Mouse (Mus musculus): ENCODE data around the gene Satb2. TPM values are rescaled to one million over a fixed set of nuclear protein-coding genes. Genes with fewer than 3 reads are reported as not detected.
A peak's percentile ranks its signal among the peaks of the same experiment; 100 is the strongest.

Satb2 gene
- polyA plus RNA-seq, 1 experiment from 2014 or later: 1.2 TPM

- 90% methylated on average over 8 of the region's 8 CpGs for WGBS
- H3K36me3 ChIP-seq: no peaks in the 10 kb centered on the region
- no peak for ATAC-seq (ENCODE audit: low FRiP score)
- H3K27me3 ChIP-seq (replicated peaks): no peaks in the 10 kb centered on the region
- no peak overlapping the region for H3K9ac ChIP-seq (replicated peaks)
- no peaks in the 10 kb centered on the region for H3K9me3 ChIP-seq (replicated peaks)
- H3K27ac ChIP-seq (replicated peaks): no peak overlapping the region
- peaks cover 1% of the 10 kb centered on the region; the same call in 1 of the 2 replicates for H3K4me1 ChIP-seq
- H3K4me2 ChIP-seq: no peak overlapping the region
- H3K4me3 ChIP-seq (replicated peaks): no peak overlapping the region
These were observed 128.0 kb downstream of the Satb2 start for GRCm38 (mm10) chr1:56850446-56850845.

GRCm38 (mm10) chr1:56846358-56846757 lies 132.1 kb downstream of the Satb2 start:
- H3K4me2 ChIP-seq: no peak overlapping the region
- no peaks in the 10 kb centered on the region for H3K27me3 ChIP-seq (replicated peaks)
- no peaks in the 10 kb centered on the region for H3K36me3 ChIP-seq
- 91% methylated on average over 9 of the region's 9 CpGs for WGBS
- no peak for ATAC-seq (ENCODE audit: low FRiP score)
- peaks cover 10% of the 10 kb centered on the region for H3K4me1 ChIP-seq
- no peak overlapping the region for H3K27ac ChIP-seq (replicated peaks)
- no peak overlapping the region for H3K4me3 ChIP-seq (replicated peaks)
- H3K9ac ChIP-seq (replicated peaks): no peak overlapping the region
- H3K9me3 ChIP-seq (replicated peaks): no peaks in the 10 kb centered on the region

- no peak for ATAC-seq (ENCODE audit: low FRiP score)
- no peak overlapping the region for H3K27ac ChIP-seq (replicated peaks)
- H3K4me1 ChIP-seq: peaks cover 10% of the 10 kb centered on the region
- no peaks in the 10 kb centered on the region for H3K9me3 ChIP-seq (replicated peaks)
- H3K9ac ChIP-seq (replicated peaks): no peak overlapping the region
- no peak overlapping the region for H3K4me3 ChIP-seq (replicated peaks)
- 53% methylated on average over 8 of the region's 8 CpGs for WGBS
- no peak overlapping the region for H3K4me2 ChIP-seq
- H3K27me3 ChIP-seq (replicated peaks): no peaks in the 10 kb centered on the region
- H3K36me3 ChIP-seq: no peaks in the 10 kb centered on the region
These were observed 132.8 kb downstream of the Satb2 start for GRCm38 (mm10) chr1:56845523-56846118.

- H3K27ac ChIP-seq (replicated peaks): no peak overlapping the region
- WGBS: 11% methylated on average over 10 of the region's 10 CpGs
- H3K27me3 ChIP-seq (replicated peaks): no peaks in the 10 kb centered on the region
- H3K4me1 ChIP-seq: peaks cover 10% of the 10 kb centered on the region
- H3K9ac ChIP-seq (replicated peaks): no peak overlapping the region
- H3K4me2 ChIP-seq: peak overlapping the region; percentile 15
- H3K36me3 ChIP-seq: no peaks in the 10 kb centered on the region
- H3K4me3 ChIP-seq (replicated peaks): no peak overlapping the region
- no peak for ATAC-seq (ENCODE audit: low FRiP score)
- no peaks in the 10 kb centered on the region for H3K9me3 ChIP-seq (replicated peaks)
These were observed 133.7 kb downstream of the Satb2 start for GRCm38 (mm10) chr1:56844551-56845330.

- H3K9me3 ChIP-seq (replicated peaks): no peaks in the 10 kb centered on the region
- H3K9ac ChIP-seq (replicated peaks): no peak overlapping the region
- H3K4me1 ChIP-seq: peaks cover 3% of the 10 kb centered on the region; the same call in 1 of the 2 replicates
- H3K4me3 ChIP-seq (replicated peaks): no peak overlapping the region
- no peak overlapping the region for H3K27ac ChIP-seq (replicated peaks)
- H3K27me3 ChIP-seq (replicated peaks): no peaks in the 10 kb centered on the region
- WGBS: 65% methylated on average over 1 of the region's 1 CpGs
- no peak for ATAC-seq (ENCODE audit: low FRiP score)
- H3K4me2 ChIP-seq: no peak overlapping the region
- no peaks in the 10 kb centered on the region for H3K36me3 ChIP-seq
These were observed 139.5 kb downstream of the Satb2 start for GRCm38 (mm10) chr1:56838901-56839300.

GRCm38 (mm10) chr1:56833984-56834900 lies 144.2 kb downstream of the Satb2 start:
- Histone ChIP-seq H3K9me3 (replicated peaks) (no peaks in the 10 kb centered on the region), H3K27me3 (replicated peaks) (no peaks in the 10 kb centered on the region), H3K4me2 (no peak overlapping the region), H3K36me3 (no peaks in the 10 kb centered on the region), H3K9ac (replicated peaks) (no peak overlapping the region), H3K27ac (replicated peaks) (no peak overlapping the region), H3K4me3 (replicated peaks) (no peak overlapping the region), H3K4me1 (peaks cover 13% of the 10 kb centered on the region)
- ATAC-seq (ENCODE audit: low FRiP score): no peak
- 72% methylated on average over 6 of the region's 6 CpGs for WGBS

- H3K4me3 ChIP-seq (replicated peaks): no peak overlapping the region
- H3K4me1 ChIP-seq: peaks cover 13% of the 10 kb centered on the region
- H3K9me3 ChIP-seq (replicated peaks): no peaks in the 10 kb centered on the region
- WGBS: 14% methylated on average over 6 of the region's 6 CpGs
- H3K4me2 ChIP-seq: peak overlapping the region; percentile 15
- H3K36me3 ChIP-seq: no peaks in the 10 kb centered on the region
- peak; percentile 73; the same call in 1 of the 2 replicates for ATAC-seq (ENCODE audit: low FRiP score)
- 0 out of 2 replicates have a peak overlapping the region, but pooled peaks have one; percentile 28 for H3K27ac ChIP-seq (replicated peaks)
- no peaks in the 10 kb centered on the region for H3K27me3 ChIP-seq (replicated peaks)
- H3K9ac ChIP-seq (replicated peaks): no peak overlapping the region
These were observed 145.1 kb downstream of the Satb2 start for GRCm38 (mm10) chr1:56833307-56833706.

GRCm38 (mm10) chr1:56832738-56833137 lies 145.7 kb downstream of the Satb2 start:
- ATAC-seq (ENCODE audit: low FRiP score): no peak

GRCm38 (mm10) chr1:56822735-56823134 lies 155.7 kb downstream of the Satb2 start:
- no peak overlapping the region for H3K4me2 ChIP-seq
- H3K9ac ChIP-seq (replicated peaks): no peak overlapping the region
- no peak overlapping the region for H3K4me3 ChIP-seq (replicated peaks)
- no peak for ATAC-seq (ENCODE audit: low FRiP score)
- H3K4me1 ChIP-seq: no peaks in the 10 kb centered on the region
- no peak overlapping the region for H3K27ac ChIP-seq (replicated peaks)
- no peaks in the 10 kb centered on the region for H3K27me3 ChIP-seq (replicated peaks)
- H3K36me3 ChIP-seq: no peaks in the 10 kb centered on the region
- 90% methylated on average over 5 of the region's 5 CpGs for WGBS
- no peaks in the 10 kb centered on the region for H3K9me3 ChIP-seq (replicated peaks)

More at GRCm38 (mm10) chr1:56832738-56833137, 145.7 kb downstream of the Satb2 start:
- no peaks in the 10 kb centered on the region for H3K36me3 ChIP-seq
- H3K27me3 ChIP-seq (replicated peaks): no peaks in the 10 kb centered on the region
- 57% methylated on average over 8 of the region's 8 CpGs for WGBS
- H3K27ac ChIP-seq (replicated peaks): no peak overlapping the region
- H3K4me2 ChIP-seq: no peak overlapping the region
- H3K9ac ChIP-seq (replicated peaks): no peak overlapping the region
- H3K4me3 ChIP-seq (replicated peaks): no peak overlapping the region
- no peaks in the 10 kb centered on the region for H3K9me3 ChIP-seq (replicated peaks)
- H3K4me1 ChIP-seq: peaks cover 13% of the 10 kb centered on the region

GRCm38 (mm10) chr1:56822025-56822424 lies 156.4 kb downstream of the Satb2 start:
- no peak overlapping the region for H3K4me2 ChIP-seq
- no peaks in the 10 kb centered on the region for H3K36me3 ChIP-seq
- H3K9ac ChIP-seq (replicated peaks): no peak overlapping the region
- no peaks in the 10 kb centered on the region for H3K27me3 ChIP-seq (replicated peaks)
- no peak for ATAC-seq (ENCODE audit: low FRiP score)
- H3K27ac ChIP-seq (replicated peaks): no peak overlapping the region
- H3K9me3 ChIP-seq (replicated peaks): no peaks in the 10 kb centered on the region
- 83% methylated on average over 3 of the region's 3 CpGs for WGBS
- H3K4me1 ChIP-seq: no peaks in the 10 kb centered on the region
- H3K4me3 ChIP-seq (replicated peaks): no peak overlapping the region

GRCm38 (mm10) chr1:56813506-56813905 lies 164.9 kb downstream of the Satb2 start:
- no peak for ATAC-seq (ENCODE audit: low FRiP score)
- H3K9me3 ChIP-seq (replicated peaks): no peaks in the 10 kb centered on the region
- no peak overlapping the region for H3K4me3 ChIP-seq (replicated peaks)
- H3K27ac ChIP-seq (replicated peaks): no peak overlapping the region
- H3K4me2 ChIP-seq: no peak overlapping the region
- no peak overlapping the region for H3K9ac ChIP-seq (replicated peaks)
- 0 out of 2 replicates have a peak, but pooled peaks cover 5% of the 10 kb centered on the region for H3K4me1 ChIP-seq
- no peaks in the 10 kb centered on the region for H3K36me3 ChIP-seq
- H3K27me3 ChIP-seq (replicated peaks): no peaks in the 10 kb centered on the region

All from neural tube, embryonic 15.5 days (tissue).